Mouse (Mus musculus) heart, adult 2 months (tissue): ENCODE results near the gene Gm10663. TPM values are rescaled to one million over a fixed set of nuclear protein-coding genes. Genes with fewer than 3 reads are reported as not detected.

Source experiments
- DNase-seq, 2 experiments: peaks; one replicate each; pipeline ENCODE4 v3.0.0; 2021
- H3K27ac ChIP-seq: fragments of 200-600 bp; 2 replicates; pipeline ENCODE4 v1.8.1; 2022
- H3K27me3 ChIP-seq: fragments of 200-500 bp; 2 replicates; pipeline ENCODE4 v1.6.1; 2012; ENCODE audit warnings: mild to moderate bottlenecking, low read length, inconsistent platforms, mixed read lengths; ENCODE audit not compliant: control insufficient read depth, insufficient read depth
- H3K36me3 ChIP-seq: fragments of 200-500 bp; 2 replicates; pipeline ENCODE4 v1.6.1; 2012; ENCODE audit warnings: low read length, inconsistent platforms; ENCODE audit not compliant: control insufficient read depth, insufficient read depth
- H3K4me1 ChIP-seq: fragments of 200-500 bp; 2 replicates; pipeline ENCODE4 v1.6.1; 2011; ENCODE audit warnings: low read length; ENCODE audit not compliant: control insufficient read depth, insufficient read depth
- H3K4me3 ChIP-seq: fragments of 200-600 bp; 2 replicates; pipeline ENCODE4 v1.8.1; 2022
- H3K79me2 ChIP-seq: fragments of 200-500 bp; replicated peaks from 2 replicates; pipeline ENCODE4 v1.6.1; 2012; ENCODE audit warnings: mild to moderate bottlenecking, inconsistent platforms, low read length, moderate library complexity, mixed read lengths; ENCODE audit not compliant: control insufficient read depth, insufficient read depth
- H3K9ac ChIP-seq: fragments of 200-500 bp; 2 replicates; pipeline ENCODE4 v1.6.1; 2012; ENCODE audit warnings: low read depth, mild to moderate bottlenecking, control low read depth, inconsistent platforms, low read length, mixed read lengths
- CTCF ChIP-seq: fragments of 200-600 bp; IDR thresholded peaks from 2 replicates; pipeline ENCODE4 v1.8.1; 2022; ENCODE audit warnings: antibody characterized with exemption, mild to moderate bottlenecking, moderate library complexity
- EP300 ChIP-seq: fragments of 200-500 bp; IDR thresholded peaks from 2 replicates; pipeline ENCODE4 v1.6.1; 2011; ENCODE audit warnings: low read depth, low read length, control low read depth; ENCODE audit not compliant: insufficient read depth
- POLR2A ChIP-seq: fragments of 200-500 bp; IDR thresholded peaks from 2 replicates; pipeline ENCODE4 v1.6.1; 2011; ENCODE audit warnings: mild to moderate bottlenecking, low read depth, low read length, control low read depth; ENCODE audit not compliant: insufficient read depth
- WGBS: fragments of 180-500 bp; shearing (Covaris S2); methylation state at CpG from one replicate; pipeline ENCODE4 v1.1.7; 2018; 5-methylcytosine and 5-hydroxymethylcytosine counted together
- intact Hi-C: fragments of 180-260 bp; cut with DNase I; formaldehyde crosslinking; loops from one replicate; pipeline ENCODE4 v1.15.1; 2025
- polyA plus RNA-seq: library from polyadenylated mRNA; depleted of rRNA; stranded (reverse); fragments of >200 nt; gene quantifications from 2 replicates; pipeline ENCODE4 v1.2.3, GENCODE M21; 2012
- total RNA-seq, 2 experiments: library from RNA; stranded (reverse); gene quantifications; 2 replicates each; pipeline ENCODE4 v1.2.3; 2021

Gene Gm10663
- total and polyA plus RNA-seq, 3 experiments, result not detected

GRCm38 (mm10) chr8:65068473-65068819, 6.4 kb upstream of the Gm10663 start:
- no peak for DNase-seq
- Histone ChIP-seq H3K79me2 (no peaks in the 10 kb centered on the region), H3K36me3 (no peaks in the 10 kb centered on the region), H3K27me3 (no peaks in the 10 kb centered on the region), H3K27ac (no peak overlapping the region), H3K9ac (no peak overlapping the region), H3K4me1 (no peaks in the 10 kb centered on the region), H3K4me3 (no peak overlapping the region)
- TF ChIP-seq EP300, result no peak
- no peak for TF ChIP-seq CTCF
- TF ChIP-seq POLR2A, result no peak
- 79% methylated on average over 4 of the region's 4 CpGs for WGBS
- intact Hi-C loops, result no loop called here

- no peak overlapping the region for H3K9ac ChIP-seq
- no peak overlapping the region for H3K27ac ChIP-seq
- H3K79me2 ChIP-seq, result no peaks in the 10 kb centered on the region
- H3K4me3 ChIP-seq, result no peak overlapping the region
- DNase-seq, result no peak
- TF ChIP-seq POLR2A (no peak), EP300 (no peak), CTCF (no peak)
- no peaks in the 10 kb centered on the region for H3K27me3 ChIP-seq
- H3K4me1 ChIP-seq, result no peaks in the 10 kb centered on the region
- H3K36me3 ChIP-seq, result no peaks in the 10 kb centered on the region
- intact Hi-C loops, result no loop called here
- WGBS, result 72% methylated on average over 4 of the region's 4 CpGs
Measured at GRCm38 (mm10) chr8:65070996-65071395, 3.8 kb upstream of the Gm10663 start.

- no peaks in the 10 kb centered on the region for H3K79me2 ChIP-seq
- no peak overlapping the region for H3K27ac ChIP-seq
- no peaks in the 10 kb centered on the region for H3K36me3 ChIP-seq
- DNase-seq, result no peak
- intact Hi-C loops, result no loop called here
- no peak overlapping the region for H3K9ac ChIP-seq
- H3K4me3 ChIP-seq, result no peak overlapping the region
- WGBS, result 57% methylated on average over 9 of the region's 9 CpGs
- TF ChIP-seq POLR2A (no peak), CTCF (no peak), EP300 (no peak)
- H3K4me1 ChIP-seq, result no peaks in the 10 kb centered on the region
- H3K27me3 ChIP-seq, result no peaks in the 10 kb centered on the region
Measured at GRCm38 (mm10) chr8:65080731-65081130, 5.9 kb downstream of the Gm10663 start.

- Histone ChIP-seq H3K4me3 (no peak overlapping the region), H3K27ac (no peak overlapping the region), H3K27me3 (no peaks in the 10 kb centered on the region), H3K36me3 (no peaks in the 10 kb centered on the region), H3K79me2 (no peaks in the 10 kb centered on the region), H3K9ac (no peak overlapping the region), H3K4me1 (0 out of 2 replicates have a peak, but pooled peaks cover 1% of the 10 kb centered on the region)
- WGBS, result 70% methylated on average over 2 of the region's 2 CpGs
- no peak for DNase-seq
- intact Hi-C loops, result no loop called here
- no peak for TF ChIP-seq EP300
- TF ChIP-seq POLR2A, result no peak
- TF ChIP-seq CTCF, result no peak
Measured at GRCm38 (mm10) chr8:65085680-65086079, 10.8 kb downstream of the Gm10663 start.

- WGBS, result 47% methylated on average over 8 of the region's 8 CpGs
- no peak for DNase-seq
Measured at GRCm38 (mm10) chr8:65087711-65088110, 12.9 kb downstream of the Gm10663 start.

GRCm38 (mm10) chr8:65088120-65088519, 13.3 kb downstream of the Gm10663 start:
- no peaks in the 10 kb centered on the region for H3K36me3 ChIP-seq
- no peaks in the 10 kb centered on the region for H3K79me2 ChIP-seq
- 0 out of 2 replicates have a peak, but pooled peaks cover 1% of the 10 kb centered on the region for H3K4me1 ChIP-seq
- H3K9ac ChIP-seq, result no peak overlapping the region
- no peaks in the 10 kb centered on the region for H3K27me3 ChIP-seq
- DNase-seq, result no peak
- no peak for TF ChIP-seq EP300
- no peak for TF ChIP-seq CTCF
- TF ChIP-seq POLR2A, result no peak
- intact Hi-C loops, result no loop called here
- H3K27ac ChIP-seq, result no peak overlapping the region
- no peak overlapping the region for H3K4me3 ChIP-seq
- whole genome bisulfite sequencing, result 82% methylated on average over 12 of the region's 12 CpGs

More at GRCm38 (mm10) chr8:65087711-65088110, 12.9 kb downstream of the Gm10663 start:
- Histone ChIP-seq H3K9ac (no peak overlapping the region), H3K27me3 (no peaks in the 10 kb centered on the region), H3K4me1 (0 out of 2 replicates have a peak, but pooled peaks cover 1% of the 10 kb centered on the region), H3K79me2 (no peaks in the 10 kb centered on the region), H3K27ac (no peak overlapping the region), H3K36me3 (no peaks in the 10 kb centered on the region), H3K4me3 (no peak overlapping the region)
- no peak for TF ChIP-seq CTCF
- no peak for TF ChIP-seq POLR2A
- TF ChIP-seq EP300, result no peak
- intact Hi-C loops, result no loop called here
